ENCODE assay signal across 14 mouse cellular contexts in the genomic region with DNA sequence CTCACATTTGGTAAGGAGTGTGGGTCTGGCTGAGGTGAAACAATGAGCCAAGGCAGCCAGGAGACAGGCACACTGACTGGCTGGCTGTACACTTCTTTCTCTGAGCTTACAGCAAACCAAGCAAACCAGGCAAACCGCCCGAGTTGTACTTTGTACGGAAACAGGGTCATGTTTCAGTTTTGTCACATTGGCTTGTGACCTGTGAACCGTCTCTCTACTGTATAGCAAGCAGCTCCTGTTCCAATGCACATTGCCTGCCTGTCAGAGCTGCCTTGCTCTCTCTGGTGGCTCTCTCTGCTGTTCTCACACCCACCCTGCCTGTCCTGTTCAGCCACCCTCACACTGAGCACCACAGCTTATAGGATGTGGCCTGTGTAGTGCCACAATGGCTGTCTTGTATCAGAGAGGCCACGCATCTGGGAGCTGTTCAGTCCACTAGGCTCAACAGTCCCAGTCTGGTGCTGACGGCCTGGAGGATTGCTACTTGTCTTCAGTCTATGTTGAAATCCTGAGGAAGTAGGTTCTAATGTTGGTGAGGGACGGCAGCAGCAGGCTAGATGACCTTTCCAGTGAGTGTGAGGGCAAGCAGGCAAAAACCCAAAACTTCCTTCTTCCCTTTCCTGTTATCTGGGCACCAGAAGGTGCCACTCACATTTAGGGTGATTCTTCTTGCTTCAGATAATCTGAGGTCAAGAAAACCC. TPM values are rescaled to one million over a fixed set of nuclear protein-coding genes. Genes with fewer than 3 reads are reported as not detected.
A peak's percentile ranks its signal among the peaks of the same experiment; 100 is the strongest.
DNase-seq lines count a peak whose midpoint lies in the region; ATAC-seq and TF ChIP-seq lines count a peak whose summit lies in the region.
"Had no signal": no experiment of that assay in that cellular context is flagged by ENCODE, and none has a peak within 500 bp of the region (broad histone marks: within the 10 kb centered on the region; RNA-seq: fewer than 3 reads in every experiment).

No protein-coding gene starts in this region.

- 54% methylated on average over 7 of the region's 7 CpGs for WGBS in limb, embryonic 14.5 days
- 76% methylated on average over 7 of the region's 7 CpGs for WGBS in limb, embryonic 10.5 days
- WGBS in liver, embryonic 13.5 days (ENCODE audit: insufficient replicate concordance): 37% methylated on average over 7 of the region's 7 CpGs
- 57% methylated on average over 7 of the region's 7 CpGs for WGBS in stomach, embryonic 14.5 days

- no peak for ATAC-seq in limb, embryonic 14.5 days (ENCODE audit: low FRiP score, low read depth)
- ATAC-seq in liver, embryonic 13.5 days (ENCODE audit: low read depth): peak; percentile 70
- ATAC-seq in stomach, embryonic 14.5 days (ENCODE audit: insufficient number of reproducible peaks, insufficient read depth, low FRiP score, low read depth): peak; percentile 60; the same call in 1 of the 2 replicates
- ATAC-seq: Patski had no signal

- no peak overlapping the region for H3K27ac ChIP-seq in limb, embryonic 14.5 days (replicated peaks; ENCODE audit: low read depth, low read length)
- no peak overlapping the region for H3K27ac ChIP-seq in limb, embryonic 10.5 days
- H3K27ac ChIP-seq in liver, embryonic 13.5 days: peak overlapping the region; percentile 73
- H3K27ac ChIP-seq in stomach, embryonic 14.5 days (ENCODE audit: low read length): no peak overlapping the region; the same call in 1 of the 2 replicates
- H3K27ac ChIP-seq: hindbrain, embryonic 12.5 days had no signal

- H3K4me2 ChIP-seq in limb, embryonic 14.5 days (replicated peaks; ENCODE audit: low read depth, low read length, severe bottlenecking): no peak overlapping the region
- no peak overlapping the region for H3K4me2 ChIP-seq in liver, embryonic 13.5 days
- no peak overlapping the region for H3K4me2 ChIP-seq in stomach, embryonic 14.5 days (replicated peaks; ENCODE audit: low read depth, low read length)
- H3K4me2 ChIP-seq: hindbrain, embryonic 12.5 days; midbrain, embryonic 11.5 days had no signal

- no peaks in the 10 kb centered on the region for H3K36me3 ChIP-seq in limb, embryonic 14.5 days (ENCODE audit: control insufficient read depth, insufficient read depth, low read length)
- H3K36me3 ChIP-seq in limb, embryonic 10.5 days: no peaks in the 10 kb centered on the region
- no peaks in the 10 kb centered on the region for H3K36me3 ChIP-seq in liver, embryonic 13.5 days
- H3K36me3 ChIP-seq in stomach, embryonic 14.5 days (ENCODE audit: control insufficient read depth, insufficient read depth, low read length): no peaks in the 10 kb centered on the region
- H3K36me3 ChIP-seq: hindbrain, embryonic 12.5 days had no signal

- H3K4me1 ChIP-seq in limb, embryonic 14.5 days (ENCODE audit: control insufficient read depth, insufficient read depth, low read length): no peaks in the 10 kb centered on the region
- H3K4me1 ChIP-seq in limb, embryonic 10.5 days: 0 out of 2 replicates have a peak, but pooled peaks cover 4% of the 10 kb centered on the region
- H3K4me1 ChIP-seq in liver, embryonic 13.5 days (replicated peaks): peaks cover 15% of the 10 kb centered on the region
- H3K4me1 ChIP-seq in stomach, embryonic 14.5 days (ENCODE audit: control insufficient read depth, insufficient read depth, low read length): 0 out of 2 replicates have a peak, but pooled peaks cover 4% of the 10 kb centered on the region
- H3K4me1 ChIP-seq: hindbrain, embryonic 12.5 days had no signal

- H3K9me3 ChIP-seq in limb, embryonic 14.5 days (ENCODE audit: control insufficient read depth, low read length): no peaks in the 10 kb centered on the region
- H3K9me3 ChIP-seq in limb, embryonic 10.5 days (replicated peaks): no peaks in the 10 kb centered on the region
- no peaks in the 10 kb centered on the region for H3K9me3 ChIP-seq in liver, embryonic 13.5 days (replicated peaks)
- H3K9me3 ChIP-seq in stomach, embryonic 14.5 days (ENCODE audit: control insufficient read depth, low read depth, low read length): no peaks in the 10 kb centered on the region
- H3K9me3 ChIP-seq: hindbrain, embryonic 12.5 days had no signal

- peak overlapping the region; percentile 36; the same call in 1 of the 2 replicates for H3K9ac ChIP-seq in limb, embryonic 14.5 days (ENCODE audit: low read depth, low read length, severe bottlenecking)
- H3K9ac ChIP-seq in liver, embryonic 13.5 days: no peak overlapping the region
- no peak overlapping the region for H3K9ac ChIP-seq in stomach, embryonic 14.5 days (replicated peaks; ENCODE audit: low read depth, low read length)
- H3K9ac ChIP-seq: hindbrain, embryonic 12.5 days had no signal

- H3K27me3 ChIP-seq in limb, embryonic 14.5 days (ENCODE audit: control insufficient read depth, insufficient read depth, low read length): no peaks in the 10 kb centered on the region
- H3K27me3 ChIP-seq in limb, embryonic 10.5 days (ENCODE audit: low read depth, poor library complexity, severe bottlenecking): no peaks in the 10 kb centered on the region
- no peaks in the 10 kb centered on the region for H3K27me3 ChIP-seq in liver, embryonic 13.5 days
- H3K27me3 ChIP-seq in stomach, embryonic 14.5 days (ENCODE audit: control insufficient read depth, insufficient read depth, low read length): no peaks in the 10 kb centered on the region
- H3K27me3 ChIP-seq: hindbrain, embryonic 12.5 days; Patski had no signal

- H3K4me3 ChIP-seq in limb, embryonic 14.5 days (replicated peaks; ENCODE audit: low read length): no peak overlapping the region
- H3K4me3 ChIP-seq in limb, embryonic 10.5 days: no peak overlapping the region
- H3K4me3 ChIP-seq in liver, embryonic 13.5 days (replicated peaks): no peak overlapping the region
- no peak overlapping the region for H3K4me3 ChIP-seq in stomach, embryonic 14.5 days (ENCODE audit: low read depth, low read length)
- H3K4me3 ChIP-seq: hindbrain, embryonic 12.5 days had no signal

- intact Hi-C loops in left cerebral cortex, postnatal 14 days (cut with DNase I): no loop called here

- no peak for TF ChIP-seq POLR2A in limb, embryonic 14.5 days (IDR thresholded peaks at IDR 0.05; ENCODE audit: borderline replicate concordance, extremely low read depth, insufficient read depth, insufficient read length)

- DNase-seq in limb, embryonic 14.5 days (ENCODE audit: low spot score): no peak
- DNase-seq in limb, embryonic 10.5 days (ENCODE audit: low spot score): no peak
- peak; percentile 82 to 84 for DNase-seq in kidney, adult 8-10 months
- no peak for DNase-seq in liver, embryonic 13.5 days
- no peak for DNase-seq in cerebellum, adult 18-20 months
- no peak for DNase-seq in left cerebral cortex, postnatal 14 days (ENCODE audit: low spot score in 2 of 2)
- DNase-seq in thymus, postnatal 14 days: no peak
- DNase-seq: cerebellum, adult 8-10 months; heart, adult 18-20 months had no signal

RNA-seq across cellular contexts. Expression of a gene that starts 6.7 kb away (rescaled TPM):
- polyA plus RNA-seq in limb, embryonic 14.5 days (2012; rRNA removed): 0.12 TPM in 1 of 2 replicates, not detected in the other
- not detected in 2 replicates for polyA plus RNA-seq in limb, embryonic 14.5 days (2014; fragmentation: Nextera tagmentation; extraction: Ambion mirVana)
- polyA plus RNA-seq in limb, embryonic 10.5 days (2016; fragmentation: Nextera tagmentation; extraction: Ambion mirVana): not detected in 2 replicates
- polyA plus RNA-seq in liver, embryonic 13.5 days (2015; fragmentation: Nextera tagmentation; extraction: Ambion mirVana): 0.09 and 0.33 TPM in 2 replicates
- polyA plus RNA-seq in stomach, embryonic 14.5 days (2014; fragmentation: Nextera tagmentation; extraction: Ambion mirVana): 0.32 and 1.1 TPM in 2 replicates
- not detected for total RNA-seq in left cerebral cortex, postnatal 14 days (2021)
- total RNA-seq: heart, adult 18-20 months; left cerebral cortex, adult 18-20 months had no signal
- polyA plus RNA-seq: hindbrain, embryonic 12.5 days; midbrain, embryonic 11.5 days had no signal

RNA-seq across cellular contexts. Expression of a gene that starts 17.5 kb away (rescaled TPM):
- 0.36 and 0.69 TPM in 2 replicates for polyA plus RNA-seq in limb, embryonic 14.5 days (2012; rRNA removed)
- 0.19 and 0.21 TPM in 2 replicates for polyA plus RNA-seq in limb, embryonic 14.5 days (2014; fragmentation: Nextera tagmentation; extraction: Ambion mirVana)
- polyA plus RNA-seq in limb, embryonic 10.5 days (2016; fragmentation: Nextera tagmentation; extraction: Ambion mirVana): not detected in 2 replicates
- 0.39 and 0.53 TPM in 2 replicates for polyA plus RNA-seq in liver, embryonic 13.5 days (2015; fragmentation: Nextera tagmentation; extraction: Ambion mirVana)
- 1.5 and 2.1 TPM in 2 replicates for polyA plus RNA-seq in stomach, embryonic 14.5 days (2014; fragmentation: Nextera tagmentation; extraction: Ambion mirVana)
- total RNA-seq in left cerebral cortex, postnatal 14 days (2021): under 1 TPM; 0.36 to 0.62 TPM
- polyA plus RNA-seq: hindbrain, embryonic 12.5 days; midbrain, embryonic 11.5 days; Patski had no signal

RNA-seq across cellular contexts. Expression of a gene that starts 24.3 kb away (rescaled TPM):
- polyA plus RNA-seq in limb, embryonic 14.5 days (2012; rRNA removed): 1.0 and 1.2 TPM in 2 replicates
- 0.76 and 1.3 TPM in 2 replicates for polyA plus RNA-seq in limb, embryonic 14.5 days (2014; fragmentation: Nextera tagmentation; extraction: Ambion mirVana)
- not detected in 2 replicates for polyA plus RNA-seq in limb, embryonic 10.5 days (2016; fragmentation: Nextera tagmentation; extraction: Ambion mirVana)
- polyA plus RNA-seq in liver, embryonic 13.5 days (2015; fragmentation: Nextera tagmentation; extraction: Ambion mirVana): 0.76 and 1.2 TPM in 2 replicates
- polyA plus RNA-seq in stomach, embryonic 14.5 days (2014; fragmentation: Nextera tagmentation; extraction: Ambion mirVana): 0.34 TPM in 1 of 2 replicates, not detected in the other
- not detected for total RNA-seq in left cerebral cortex, postnatal 14 days (2021)
- total RNA-seq: left cerebral cortex, adult 18-20 months had no signal
- polyA plus RNA-seq: hindbrain, embryonic 12.5 days; midbrain, embryonic 11.5 days had no signal

Comparison
In these comparisons a context has a peak if more than half of its experiments do, and no peak if none do; other contexts are left out.
1. DNase-seq: peak in kidney, adult 8-10 months (2 of 2); none in limb, embryonic 14.5 days (single experiment), limb, embryonic 10.5 days (single experiment), liver, embryonic 13.5 days (single experiment), cerebellum, adult 18-20 months (0 of 2), left cerebral cortex, postnatal 14 days (0 of 2) and thymus, postnatal 14 days (single experiment).